Mouse (Mus musculus): ENCODE results near the gene Sdk1.

DNA sequence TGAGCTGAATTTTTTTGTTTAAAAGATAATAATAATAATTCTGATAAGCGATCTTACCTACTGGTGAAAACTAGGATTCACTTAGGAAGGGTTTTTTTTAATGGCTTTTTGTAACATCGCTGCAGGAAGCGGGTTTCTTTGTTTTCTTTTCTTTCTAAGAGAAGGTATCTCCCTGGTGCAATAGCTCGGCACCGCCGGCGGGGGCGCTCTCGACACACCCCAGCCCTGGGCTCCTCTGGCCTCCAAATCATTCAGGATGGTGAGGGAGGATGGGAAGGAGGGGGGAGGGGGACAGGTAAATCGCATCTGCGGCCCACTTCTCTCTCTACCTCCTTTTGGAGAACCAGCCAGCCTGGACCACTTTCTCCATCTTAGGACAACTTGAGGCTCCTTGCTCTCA is 971.0 kb downstream of the Sdk1 start:
- TF ChIP-seq CTCF (IDR thresholded peaks at IDR 0.05; ENCODE audit: low read depth) (no peak), EP300 (IDR thresholded peaks at IDR 0.05; ENCODE audit: low read depth) (no peak)

All from heart, postnatal 0 days (tissue).